Mouse (Mus musculus) embryonic fibroblast, embryonic 13.5 days (primary cell): Measurements from ENCODE around the gene Dyrk1b.

Experiments used
- CTCF ChIP-seq: IDR thresholded peaks from 2 replicates; pipeline ENCODE4 v1.5.1; 2011; ENCODE audit warnings: mild to moderate bottlenecking, control low read depth, low read length, moderate library complexity, borderline replicate concordance; ENCODE audit not compliant: insufficient read depth
- POLR2A ChIP-seq: IDR thresholded peaks from 2 replicates; pipeline ENCODE4 v1.6.1; 2011; ENCODE audit warnings: low read depth, mild to moderate bottlenecking, control low read depth, low read length, moderate library complexity

DNA sequence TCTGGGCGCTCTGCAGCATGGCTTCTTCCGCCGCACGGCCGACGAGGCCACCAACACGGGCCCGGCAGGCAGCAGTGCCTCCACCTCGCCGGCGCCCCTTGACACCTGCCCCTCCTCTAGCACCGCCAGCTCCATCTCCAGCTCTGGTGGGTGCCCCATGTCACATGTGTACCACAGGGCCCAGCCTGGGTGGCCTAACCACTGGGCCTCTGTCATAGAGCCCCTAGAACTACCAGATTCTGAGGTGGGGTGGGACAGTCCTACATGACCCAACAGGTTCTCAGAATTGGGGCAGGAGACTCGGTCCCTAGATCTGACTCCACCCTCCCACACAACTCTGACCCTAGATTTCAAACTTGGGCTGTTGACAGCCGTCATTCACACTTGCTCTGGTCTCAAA, 6.6 kb downstream of the Dyrk1b start:
- no peak for TF ChIP-seq CTCF
- no peak for TF ChIP-seq POLR2A
